Mouse (Mus musculus) cerebellum, adult 2 months (tissue): ENCODE data around the gene Ms4a4c.

Experiments
- CTCF ChIP-seq: fragments of 200-500 bp; IDR thresholded peaks from 2 replicates; pipeline ENCODE4 v1.5.1; 2011; ENCODE audit warnings: low read depth, mild to moderate bottlenecking, control low read depth, low read length, moderate library complexity, borderline replicate concordance; ENCODE audit not compliant: insufficient read depth
- POLR2A ChIP-seq: fragments of 200-500 bp; IDR thresholded peaks from 2 replicates; pipeline ENCODE4 v1.6.1; 2011; ENCODE audit warnings: low read length, control low read depth, borderline replicate concordance; ENCODE audit not compliant: insufficient read depth

DNA sequence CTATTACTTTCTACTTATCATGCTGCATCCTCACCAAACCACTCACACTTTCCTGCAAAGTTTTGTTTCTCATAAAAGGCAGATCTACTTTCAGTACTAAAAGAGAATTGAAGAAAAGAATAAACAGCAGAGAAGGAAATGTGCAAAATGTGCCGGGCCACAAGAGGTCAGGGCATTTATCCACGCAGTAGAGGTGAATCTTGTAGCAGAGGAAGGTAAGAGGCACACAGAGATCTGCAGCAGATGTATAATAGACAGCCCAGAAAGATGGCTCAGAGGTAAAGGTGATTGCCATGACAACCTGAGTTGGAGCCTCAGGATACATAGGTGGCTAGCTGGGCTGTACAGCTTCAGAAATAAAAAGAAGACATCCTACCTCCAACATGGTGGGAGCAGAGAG lies 17.5 kb upstream of the Ms4a4c start:
- no peak for TF ChIP-seq CTCF
- TF ChIP-seq POLR2A = no peak
